Mouse (Mus musculus) testis, adult 2 months (tissue): Measurements from ENCODE around the gene Lrig1.

Experiments used
- CTCF ChIP-seq: fragments of 200-500 bp; IDR thresholded peaks from 2 replicates; pipeline ENCODE4 v1.5.1; 2012; ENCODE audit warnings: low read depth, mild to moderate bottlenecking, inconsistent platforms, low read length, moderate library complexity; ENCODE audit not compliant: control insufficient read depth, insufficient read depth, insufficient replicate concordance
- POLR2A ChIP-seq: fragments of 200-500 bp; IDR thresholded peaks from 2 replicates; pipeline ENCODE4 v1.6.1; 2012; ENCODE audit warnings: low read depth, mild to moderate bottlenecking, inconsistent platforms, low read length, moderate library complexity; ENCODE audit not compliant: control insufficient read depth

GRCm38 (mm10) chr6:94642048-94642447 lies 57.9 kb downstream of the Lrig1 start:
- TF ChIP-seq CTCF (no peak), POLR2A (no peak)
